Mouse (Mus musculus) CH12.LX (cell line): ENCODE data around the gene Frat1.
"Not testable (repeated sequence)": the region's sequence is repeated elsewhere in the genome, so short reads cannot be mapped to it uniquely, and the experiment has no call there.

Experiments used
- CTCF ChIP-seq, 2 experiments: IDR thresholded peaks in 1 of 2; conservative IDR thresholded peaks in 1 of 2; 2 replicates each; pipeline ENCODE4 v1.5.1; 2011 to 2012; ENCODE audit warnings: low read depth in 2 of 2, low read length in 2 of 2, improper control_type of control experiment in 1 of 2, inconsistent platforms in 1 of 2, mild to moderate bottlenecking in 1 of 2, moderate library complexity in 1 of 2
- IRF4 ChIP-seq: IDR thresholded peaks from 2 replicates; pipeline ENCODE4 v1.6.1; 2014; ENCODE audit warnings: low read depth, mild to moderate bottlenecking, inconsistent platforms, low read length, improper control_type of control experiment
- UBTF ChIP-seq: IDR thresholded peaks from 2 replicates; pipeline ENCODE4 v1.6.1; 2012; ENCODE audit warnings: low read depth, mild to moderate bottlenecking, inconsistent platforms, low read length, improper control_type of control experiment, moderate library complexity

- TF ChIP-seq CTCF (conservative IDR thresholded peaks at IDR 0.05 in 1 of 2, IDR thresholded peaks at IDR 0.05 in 1 of 2; ENCODE audit: low read depth in 2 of 2, low read length in 2 of 2): 0 out of 4 replicates have a peak, but pooled peaks of 1 of the 2 experiments have one; percentile 1
- not testable (repeated sequence) for TF ChIP-seq UBTF, IRF4
Observed at GRCm38 (mm10) chr19:41869946-41870345, 40.2 kb downstream of the Frat1 start.
